ENCODE assay signal across 11 mouse cellular contexts in genomic region chr5:63867421-63867820, GRCm38 (mm10). TPM values are rescaled to one million over a fixed set of nuclear protein-coding genes. Genes with fewer than 3 reads are reported as not detected.
DNase-seq lines count a peak whose midpoint lies in the region; TF ChIP-seq lines count a peak whose summit lies in the region.
"Had no signal": no experiment of that assay in that cellular context is flagged by ENCODE, and none has a peak within 500 bp of the region (broad histone marks: within the 10 kb centered on the region; RNA-seq: fewer than 3 reads in every experiment).

No protein-coding gene starts in this region.

- intact Hi-C loops in gastrocnemius, adult 2 months (cut with DNase I) = no loop called here

- H3K4me1 ChIP-seq in embryonic facial prominence, embryonic 10.5 days = peaks cover 26% of the 10 kb centered on the region

- H3K4me3 ChIP-seq in embryonic facial prominence, embryonic 10.5 days = no peak overlapping the region
- no peak overlapping the region for H3K4me3 ChIP-seq in gastrocnemius, adult 2 months
- H3K4me3 ChIP-seq: neural tube, embryonic 12.5 days had no signal

- 22% methylated on average over 3 of the region's 3 CpGs for WGBS in embryonic facial prominence, embryonic 10.5 days

- H3K36me3 ChIP-seq in embryonic facial prominence, embryonic 10.5 days (replicated peaks) = no peaks in the 10 kb centered on the region
- H3K36me3 ChIP-seq: neural tube, embryonic 12.5 days had no signal

- H3K27me3 ChIP-seq in embryonic facial prominence, embryonic 10.5 days (replicated peaks; ENCODE audit: low read depth, poor library complexity, severe bottlenecking) = no peaks in the 10 kb centered on the region
- H3K27me3 ChIP-seq: neural tube, embryonic 12.5 days had no signal

- peak; percentile 44 for DNase-seq in embryonic facial prominence, embryonic 10.5 days (ENCODE audit: low spot score)
- peak; percentile 90 for DNase-seq in kidney, adult 11 months
- DNase-seq in kidney, postnatal 14 days = peak; percentile 84
- DNase-seq in mesoderm, embryonic 11.5 days (ENCODE audit: low read depth, low spot score) = peak; percentile 14
- no peak for DNase-seq in gastrocnemius, adult 2 months
- no peak for DNase-seq in right cerebral cortex, adult 2 months (ENCODE audit: low spot score in 2 of 2)
- no peak for DNase-seq in neural tube, embryonic 10.5 days (ENCODE audit: extremely low spot score, low spot score)
- DNase-seq: cerebellum, adult 18-20 months; heart, adult 11 months; lung, adult 2 months had no signal

- H3K27ac ChIP-seq in embryonic facial prominence, embryonic 10.5 days (replicated peaks) = no peak overlapping the region
- H3K27ac ChIP-seq in gastrocnemius, adult 2 months = no peak overlapping the region
- H3K27ac ChIP-seq: neural tube, embryonic 12.5 days had no signal

- no peak for TF ChIP-seq CTCF in gastrocnemius, adult 2 months (IDR thresholded peaks at IDR 0.05)

- no peaks in the 10 kb centered on the region for H3K9me3 ChIP-seq in embryonic facial prominence, embryonic 10.5 days
- H3K9me3 ChIP-seq: neural tube, embryonic 12.5 days had no signal

RNA-seq across cellular contexts. Expression of gene 0610040J01Rik, which starts 55.3 kb away (rescaled TPM):
- 3.3 and 4.5 TPM in 2 replicates for polyA plus RNA-seq in embryonic facial prominence, embryonic 10.5 days (2016; fragmentation: Nextera tagmentation; extraction: Ambion mirVana)
- 10 to 100 TPM in 1 of 2 experiments, 1 to 10 TPM in 1; 5.6 to 11.4 TPM for total RNA-seq in gastrocnemius, adult 2 months (2021)

Comparison
In these comparisons a context has a peak if more than half of its experiments do, and no peak if none do; other contexts are left out.
1. DNase-seq: peak in embryonic facial prominence, embryonic 10.5 days (single experiment), kidney, adult 11 months (single experiment), kidney, postnatal 14 days (single experiment) and mesoderm, embryonic 11.5 days (single experiment); none in gastrocnemius, adult 2 months (single experiment), right cerebral cortex, adult 2 months (0 of 2) and neural tube, embryonic 10.5 days (single experiment).